Mouse (Mus musculus) ES-Bruce4 (cell line): ENCODE results near the gene Nxpe4. TPM values are rescaled to one million over a fixed set of nuclear protein-coding genes. Genes with fewer than 3 reads are reported as not detected.
"Not testable (repeated sequence)": the region's sequence is repeated elsewhere in the genome, so short reads cannot be mapped to it uniquely, and the experiment has no call there.

ENCODE experiments used
- H3K27ac ChIP-seq: 2 replicates; pipeline ENCODE4 v1.5.1; 2012; ENCODE audit warnings: low read length, inconsistent platforms; ENCODE audit not compliant: insufficient read depth
- H3K27me3 ChIP-seq: 2 replicates; pipeline ENCODE4 v1.6.1; 2012; ENCODE audit warnings: mild to moderate bottlenecking, low read length, inconsistent platforms; ENCODE audit not compliant: control insufficient read depth, poor library complexity, insufficient read depth, severe bottlenecking
- H3K36me3 ChIP-seq: 2 replicates; pipeline ENCODE4 v1.6.1; 2012; ENCODE audit warnings: inconsistent platforms, mild to moderate bottlenecking, low read length, moderate library complexity; ENCODE audit not compliant: control insufficient read depth, poor library complexity, insufficient read depth, severe bottlenecking
- H3K4me1 ChIP-seq: one replicate; pipeline ENCODE4 v1.8.1; 2011; ENCODE audit warnings: low read length; ENCODE audit not compliant: control insufficient read depth, insufficient read depth
- H3K4me3 ChIP-seq: 2 replicates; pipeline ENCODE4 v1.5.1; 2011; ENCODE audit warnings: low read depth, mild to moderate bottlenecking, low read length
- H3K9ac ChIP-seq: 2 replicates; pipeline ENCODE4 v1.6.1; 2012; ENCODE audit warnings: low read depth, mild to moderate bottlenecking, inconsistent platforms; ENCODE audit not compliant: poor library complexity, severe bottlenecking
- H3K9me3 ChIP-seq: replicated peaks from 2 replicates; pipeline ENCODE4 v1.6.1; 2012; ENCODE audit warnings: mild to moderate bottlenecking, low read length, inconsistent platforms; ENCODE audit not compliant: control insufficient read depth, poor library complexity, insufficient read depth, severe bottlenecking
- CTCF ChIP-seq: IDR thresholded peaks from one replicate; pipeline ENCODE4 v1.8.1; 2011; ENCODE audit warnings: low read depth, low read length
- EP300 ChIP-seq: IDR thresholded peaks from 2 replicates; pipeline ENCODE4 v1.6.1; 2011; ENCODE audit warnings: low read depth, low read length; ENCODE audit not compliant: insufficient read depth
- POLR2A ChIP-seq: IDR thresholded peaks from one replicate; pipeline ENCODE4 v1.8.1; 2011; ENCODE audit warnings: low read length; ENCODE audit not compliant: insufficient read depth
- polyA plus RNA-seq: library from polyadenylated mRNA; stranded (reverse); fragments of >200 nt; gene quantifications from 2 replicates; pipeline ENCODE4 v1.2.4, GENCODE M21; 2011; ENCODE audit warnings: low read depth; ENCODE audit not compliant: missing spikeins, insufficient read depth, insufficient read length

Nxpe4 gene
- polyA plus RNA-seq, 1 experiment, result 0.88 TPM

GRCm38 (mm10) chr9:48284221-48284620, 122.4 kb downstream of the Nxpe4 start:
- no peaks in the 10 kb centered on the region for H3K36me3 ChIP-seq
- H3K27ac ChIP-seq, result no peak overlapping the region
- TF ChIP-seq POLR2A (no peak), EP300 (no peak), CTCF (no peak)
- H3K4me3 ChIP-seq, result no peak overlapping the region
- no peaks in the 10 kb centered on the region for H3K27me3 ChIP-seq
- no peak overlapping the region for H3K9ac ChIP-seq
- no peaks in the 10 kb centered on the region for H3K9me3 ChIP-seq
- H3K4me1 ChIP-seq, result no peaks in the 10 kb centered on the region

DNA sequence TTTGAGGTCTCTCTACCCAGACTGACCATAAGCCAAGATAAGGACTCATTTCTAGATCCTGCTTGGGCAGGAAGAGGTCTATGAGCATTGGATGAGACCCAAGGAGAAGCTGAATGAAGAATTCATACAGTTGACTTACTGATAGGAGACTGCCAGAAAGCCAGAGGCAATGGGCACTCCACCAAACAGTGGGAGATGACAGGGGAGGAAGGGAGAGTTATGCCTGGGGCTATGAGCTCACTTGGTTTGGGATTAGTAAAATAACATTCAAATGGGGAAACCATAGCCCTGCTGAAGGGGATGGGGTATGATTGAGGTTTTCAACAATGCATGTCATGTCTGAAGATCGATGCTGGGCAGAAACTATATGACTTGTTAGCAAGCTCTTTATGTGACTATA, 128.5 kb downstream of the Nxpe4 start:
- H3K9me3 ChIP-seq, result no peaks in the 10 kb centered on the region
- no peak overlapping the region for H3K4me3 ChIP-seq
- H3K36me3 ChIP-seq, result no peaks in the 10 kb centered on the region
- H3K4me1 ChIP-seq, result no peaks in the 10 kb centered on the region
- no peak overlapping the region for H3K9ac ChIP-seq
- TF ChIP-seq EP300, result no peak
- no peak for TF ChIP-seq POLR2A
- TF ChIP-seq CTCF, result no peak
- H3K27me3 ChIP-seq, result no peaks in the 10 kb centered on the region
- no peak overlapping the region for H3K27ac ChIP-seq

DNA sequence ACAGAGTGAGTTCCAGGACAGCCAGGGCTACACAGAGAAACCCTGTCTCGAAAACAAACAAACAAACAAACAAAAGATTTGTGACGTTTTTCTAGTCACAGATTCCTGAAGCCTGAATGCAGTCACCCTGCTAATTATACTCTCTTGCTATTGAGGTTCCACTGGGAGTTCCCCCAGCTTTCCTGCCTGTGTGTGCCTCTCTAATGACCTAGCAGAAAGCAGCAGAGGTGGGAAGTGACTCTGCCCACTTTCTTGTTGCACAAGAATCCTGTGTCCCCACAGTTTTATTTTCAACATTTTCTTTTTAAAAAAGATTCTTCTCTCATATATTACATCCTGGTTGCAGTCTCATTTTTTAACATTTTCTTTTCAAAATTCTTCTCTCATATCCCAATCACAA, 132.9 kb downstream of the Nxpe4 start:
- H3K9me3 ChIP-seq, result no peaks in the 10 kb centered on the region
- no peaks in the 10 kb centered on the region for H3K27me3 ChIP-seq
- no peaks in the 10 kb centered on the region for H3K4me1 ChIP-seq
- no peak for TF ChIP-seq POLR2A
- no peak for TF ChIP-seq CTCF
- no peak for TF ChIP-seq EP300
- no peaks in the 10 kb centered on the region for H3K36me3 ChIP-seq
- no peak overlapping the region for H3K27ac ChIP-seq
- H3K9ac ChIP-seq, result no peak overlapping the region
- H3K4me3 ChIP-seq, result no peak overlapping the region

DNA sequence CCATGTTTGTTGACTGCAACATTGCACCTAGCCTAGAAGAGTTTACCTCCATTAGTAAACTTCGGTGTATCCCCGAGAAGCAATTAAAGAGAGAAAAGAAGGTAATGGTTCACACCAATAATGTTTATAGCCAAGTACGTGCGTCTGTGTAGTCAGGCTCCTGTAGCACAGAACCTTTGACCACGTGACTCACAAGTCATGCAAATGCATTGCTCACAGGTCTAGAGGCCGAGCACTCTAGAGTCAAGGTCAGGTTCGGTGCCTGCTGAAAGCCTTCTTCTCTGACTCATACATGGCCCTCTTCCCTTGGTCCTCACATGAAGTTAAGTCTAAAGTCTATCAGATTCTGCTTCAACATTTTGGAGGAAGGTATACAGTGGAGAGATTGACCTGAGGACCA, 137.2 kb downstream of the Nxpe4 start:
- no peaks in the 10 kb centered on the region for H3K36me3 ChIP-seq
- H3K27ac ChIP-seq, result no peak overlapping the region
- H3K9ac ChIP-seq, result no peak overlapping the region
- H3K9me3 ChIP-seq, result peaks cover 21% of the 10 kb centered on the region
- H3K4me3 ChIP-seq, result no peak overlapping the region
- H3K4me1 ChIP-seq, result peaks cover under 1% of the 10 kb centered on the region
- H3K27me3 ChIP-seq, result no peaks in the 10 kb centered on the region
- TF ChIP-seq POLR2A (no peak), CTCF (no peak), EP300 (no peak)

GRCm38 (mm10) chr9:48303564-48303963, 141.7 kb downstream of the Nxpe4 start:
- H3K4me1 ChIP-seq, H3K4me3 ChIP-seq, H3K27me3 ChIP-seq, H3K36me3 ChIP-seq, H3K9ac ChIP-seq: not testable (repeated sequence)
- TF ChIP-seq EP300, result peak; percentile 91
- Histone ChIP-seq H3K9me3 (peaks cover 21% of the 10 kb centered on the region), H3K27ac (peak overlapping the region; percentile 96)

DNA sequence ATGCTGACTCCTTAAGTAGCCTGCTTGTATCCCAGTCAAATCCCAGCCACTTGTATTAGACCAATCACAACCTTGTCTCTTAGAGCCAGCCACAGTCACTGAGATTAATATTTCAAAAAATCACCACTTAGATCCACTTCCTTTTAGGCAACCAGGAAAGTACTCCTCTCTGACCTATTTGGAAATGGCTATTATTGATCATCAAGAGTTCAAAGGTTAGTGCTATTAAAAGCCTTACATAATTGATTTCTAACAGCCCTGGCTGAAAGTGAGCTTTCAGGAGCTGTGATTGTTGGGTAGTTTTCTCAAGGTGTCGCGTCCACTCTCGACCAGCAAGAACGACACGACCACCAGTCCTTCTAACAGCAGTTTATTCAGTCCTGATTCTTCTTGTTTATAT, 149.4 kb downstream of the Nxpe4 start:
- H3K27ac ChIP-seq, result no peak overlapping the region
- no peaks in the 10 kb centered on the region for H3K27me3 ChIP-seq
- H3K4me3 ChIP-seq, result no peak overlapping the region
- no peak overlapping the region for H3K9ac ChIP-seq
- TF ChIP-seq CTCF, result no peak
- TF ChIP-seq POLR2A, result no peak
- no peak for TF ChIP-seq EP300
- H3K9me3 ChIP-seq, result no peaks in the 10 kb centered on the region
- H3K4me1 ChIP-seq, result no peaks in the 10 kb centered on the region
- H3K36me3 ChIP-seq, result no peaks in the 10 kb centered on the region

GRCm38 (mm10) chr9:48314194-48314593, 152.4 kb downstream of the Nxpe4 start:
- Histone ChIP-seq H3K9ac (no peak overlapping the region), H3K9me3 (no peaks in the 10 kb centered on the region), H3K36me3 (no peaks in the 10 kb centered on the region), H3K27me3 (no peaks in the 10 kb centered on the region), H3K4me1 (no peaks in the 10 kb centered on the region), H3K4me3 (no peak overlapping the region), H3K27ac (no peak overlapping the region)
- TF ChIP-seq CTCF (no peak), POLR2A (no peak), EP300 (no peak)
